Mouse (Mus musculus): ENCODE results near the gene Tpcn1.

Tpcn1 gene

GRCm38 (mm10) chr5:120512911-120513555 is 75.4 kb downstream of the Tpcn1 start:
- no peak for DNase-seq (ENCODE audit: low read depth, low spot score)

GRCm38 (mm10) chr5:120511643-120512220 is 76.7 kb downstream of the Tpcn1 start:
- DNase-seq (ENCODE audit: low read depth, low spot score) = no peak

GRCm38 (mm10) chr5:120510982-120511642 is 77.4 kb downstream of the Tpcn1 start, which contains the start of gene Slc8b1:
Gene Slc8b1 (plus strand): TSS chr5:120511168.
- DNase-seq (ENCODE audit: low read depth, low spot score) = peak; percentile 95

- DNase-seq (ENCODE audit: low read depth, low spot score) = no peak
These were observed 81.2 kb downstream of the Tpcn1 start for GRCm38 (mm10) chr5:120507311-120507710.

GRCm38 (mm10) chr5:120506490-120506889 is 82.0 kb downstream of the Tpcn1 start:
- DNase-seq (ENCODE audit: low read depth, low spot score) = no peak

GRCm38 (mm10) chr5:120505781-120506180 is 82.7 kb downstream of the Tpcn1 start:
- DNase-seq (ENCODE audit: low read depth, low spot score) = no peak

GRCm38 (mm10) chr5:120505368-120505767 is 83.1 kb downstream of the Tpcn1 start:
- peak; percentile 81 for DNase-seq (ENCODE audit: low read depth, low spot score)

- peak; percentile 92 for DNase-seq (ENCODE audit: low read depth, low spot score)
These were observed 85.2 kb downstream of the Tpcn1 start, which contains the start of gene Plbd2 for GRCm38 (mm10) chr5:120503144-120503795. Gene Plbd2 (minus strand): TSS chr5:120503625.

- no peak for DNase-seq (ENCODE audit: low read depth, low spot score)
These were observed 85.8 kb downstream of the Tpcn1 start for GRCm38 (mm10) chr5:120502675-120503143.

GRCm38 (mm10) chr5:120502147-120502621 is 86.3 kb downstream of the Tpcn1 start:
- DNase-seq (ENCODE audit: low read depth, low spot score) = no peak

GRCm38 (mm10) chr5:120500609-120501008 is 87.9 kb downstream of the Tpcn1 start:
- DNase-seq (ENCODE audit: low read depth, low spot score) = peak; percentile 27

GRCm38 (mm10) chr5:120499202-120499601 is 89.3 kb downstream of the Tpcn1 start:
- no peak for DNase-seq (ENCODE audit: low read depth, low spot score)

- DNase-seq (ENCODE audit: low read depth, low spot score) = no peak
These were observed 91.4 kb downstream of the Tpcn1 start for GRCm38 (mm10) chr5:120497071-120497470.

- DNase-seq (ENCODE audit: low read depth, low spot score) = no peak
These were observed 92.7 kb downstream of the Tpcn1 start for GRCm38 (mm10) chr5:120495703-120496226.

GRCm38 (mm10) chr5:120495064-120495702 is 93.3 kb downstream of the Tpcn1 start:
- DNase-seq (ENCODE audit: low read depth, low spot score) = no peak

- no peak for DNase-seq (ENCODE audit: low read depth, low spot score)
These were observed 94.5 kb downstream of the Tpcn1 start for GRCm38 (mm10) chr5:120493873-120494395.

GRCm38 (mm10) chr5:120493440-120493839 is 95.0 kb downstream of the Tpcn1 start:
- no peak for DNase-seq (ENCODE audit: low read depth, low spot score)

- no peak for DNase-seq (ENCODE audit: low read depth, low spot score)
These were observed 96.0 kb downstream of the Tpcn1 start for GRCm38 (mm10) chr5:120492437-120492836.

- DNase-seq (ENCODE audit: low read depth, low spot score) = no peak
These were observed 97.7 kb downstream of the Tpcn1 start for GRCm38 (mm10) chr5:120490679-120491192.

- no peak for DNase-seq (ENCODE audit: low read depth, low spot score)
These were observed 100.6 kb downstream of the Tpcn1 start for GRCm38 (mm10) chr5:120487844-120488243.
